ENCODE assay signal across 20 mouse cellular contexts in the genomic region with DNA sequence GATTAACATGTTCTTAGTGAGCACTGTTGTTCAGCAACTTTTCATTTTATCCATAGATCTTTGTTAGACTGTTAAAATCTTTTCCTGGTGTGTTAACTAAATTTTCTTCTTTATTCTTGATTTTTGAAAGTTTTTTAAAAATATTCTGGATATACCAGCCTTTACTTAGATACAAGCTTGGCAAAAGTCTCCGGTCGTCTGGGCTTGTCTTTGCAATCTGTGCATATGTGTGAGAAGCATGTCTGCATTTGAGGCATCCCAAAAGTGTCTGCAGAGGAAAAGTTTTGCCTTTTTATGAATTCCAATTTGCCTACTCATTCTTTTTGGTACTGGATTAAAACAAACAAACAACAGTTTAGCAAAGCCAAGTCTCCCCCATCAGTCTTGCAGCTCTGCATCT.
DNase-seq lines count a peak whose midpoint lies in the region; ATAC-seq lines count a peak whose summit lies in the region.
"Had no signal": no experiment of that assay in that cellular context is flagged by ENCODE, and none has a peak within 500 bp of the region (broad histone marks: within the 10 kb centered on the region; RNA-seq: fewer than 3 reads in every experiment).

No protein-coding gene starts in this region.

- H3K27me3 ChIP-seq in hindbrain, embryonic 12.5 days: no peaks in the 10 kb centered on the region
- no peaks in the 10 kb centered on the region for H3K27me3 ChIP-seq in hindbrain, embryonic 11.5 days (ENCODE audit: control insufficient read depth, insufficient read depth, low read length)
- no peaks in the 10 kb centered on the region for H3K27me3 ChIP-seq in midbrain, embryonic 14.5 days (ENCODE audit: control insufficient read depth, insufficient read depth, low read length)
- H3K27me3 ChIP-seq in midbrain, embryonic 16.5 days (ENCODE audit: control insufficient read depth, insufficient read depth, low read depth, low read length): no peaks in the 10 kb centered on the region
- no peaks in the 10 kb centered on the region for H3K27me3 ChIP-seq in forebrain, embryonic 14.5 days (replicated peaks; ENCODE audit: control insufficient read depth, insufficient read depth, low read length)
- H3K27me3 ChIP-seq: embryonic facial prominence, embryonic 13.5 days; heart, embryonic 15.5 days; intestine, embryonic 15.5 days had no signal

- no peak for DNase-seq in hindbrain, embryonic 11.5 days (ENCODE audit: low spot score)
- DNase-seq in midbrain, embryonic 14.5 days: no peak
- DNase-seq in forebrain, embryonic 14.5 days (ENCODE audit: low spot score): no peak
- DNase-seq in telencephalon, adult 2 months (ENCODE audit: low read depth, low spot score): peak; percentile 16
- no peak for DNase-seq in lung, postnatal 36 days
- no peak for DNase-seq in ovary, adult 18-20 months (ENCODE audit: low spot score)
- DNase-seq: adrenal gland, adult 2 months; adrenal gland, postnatal 36 days; cerebellum, adult 11-12 months; cerebellum, adult 9-10 months; cerebellum, postnatal 36 days; gastrocnemius, postnatal 10 days; heart, adult 2 months had no signal

- H3K9ac ChIP-seq in hindbrain, embryonic 12.5 days: no peak overlapping the region
- H3K9ac ChIP-seq in hindbrain, embryonic 11.5 days (ENCODE audit: low read depth, low read length): no peak overlapping the region
- no peak overlapping the region for H3K9ac ChIP-seq in midbrain, embryonic 14.5 days (replicated peaks; ENCODE audit: low read length)
- H3K9ac ChIP-seq in midbrain, embryonic 16.5 days (ENCODE audit: low read depth, low read length): no peak overlapping the region
- no peak overlapping the region for H3K9ac ChIP-seq in forebrain, embryonic 14.5 days (ENCODE audit: low read length)
- H3K9ac ChIP-seq: embryonic facial prominence, embryonic 13.5 days; heart, embryonic 15.5 days; intestine, embryonic 15.5 days had no signal

- H3K36me3 ChIP-seq in hindbrain, embryonic 12.5 days: peaks cover 21% of the 10 kb centered on the region
- no peaks in the 10 kb centered on the region for H3K36me3 ChIP-seq in hindbrain, embryonic 11.5 days (ENCODE audit: control insufficient read depth, insufficient read depth, low read length)
- H3K36me3 ChIP-seq in midbrain, embryonic 14.5 days (ENCODE audit: control insufficient read depth, insufficient read depth, low read length): peaks cover 24% of the 10 kb centered on the region
- H3K36me3 ChIP-seq in midbrain, embryonic 16.5 days (ENCODE audit: control insufficient read depth, insufficient read depth, low read length): peaks cover 11% of the 10 kb centered on the region; the same call in 1 of the 2 replicates
- H3K36me3 ChIP-seq in forebrain, embryonic 14.5 days (ENCODE audit: control insufficient read depth, insufficient read depth, low read length): peaks cover 14% of the 10 kb centered on the region

- no peak overlapping the region for H3K4me3 ChIP-seq in hindbrain, embryonic 12.5 days
- no peak overlapping the region for H3K4me3 ChIP-seq in hindbrain, embryonic 11.5 days (ENCODE audit: low read depth, low read length)
- no peak overlapping the region for H3K4me3 ChIP-seq in midbrain, embryonic 14.5 days (replicated peaks; ENCODE audit: low read depth, low read length)
- H3K4me3 ChIP-seq in midbrain, embryonic 16.5 days (ENCODE audit: low read depth, low read length): no peak overlapping the region
- H3K4me3 ChIP-seq in forebrain, embryonic 14.5 days (ENCODE audit: low read depth, low read length): no peak overlapping the region
- H3K4me3 ChIP-seq: embryonic facial prominence, embryonic 13.5 days; heart, adult 2 months; heart, embryonic 15.5 days; hindbrain, embryonic 10.5 days; intestine, embryonic 15.5 days had no signal

- 0 out of 2 replicates have a peak overlapping the region, but pooled peaks have one; percentile 13 for H3K27ac ChIP-seq in hindbrain, embryonic 12.5 days
- no peak overlapping the region for H3K27ac ChIP-seq in hindbrain, embryonic 11.5 days (ENCODE audit: low read depth, low read length)
- 0 out of 2 replicates have a peak overlapping the region, but pooled peaks have one; percentile 28 for H3K27ac ChIP-seq in midbrain, embryonic 14.5 days (replicated peaks; ENCODE audit: low read depth, low read length)
- no peak overlapping the region for H3K27ac ChIP-seq in midbrain, embryonic 16.5 days (ENCODE audit: low read length)
- H3K27ac ChIP-seq in forebrain, embryonic 14.5 days (ENCODE audit: low read depth, low read length): peak overlapping the region; percentile 56; the same call in 1 of the 2 replicates
- H3K27ac ChIP-seq: embryonic facial prominence, embryonic 13.5 days; heart, adult 2 months; heart, embryonic 15.5 days; hindbrain, embryonic 10.5 days; intestine, embryonic 15.5 days had no signal

- no peak overlapping the region for H3K4me2 ChIP-seq in hindbrain, embryonic 12.5 days (replicated peaks)
- H3K4me2 ChIP-seq in hindbrain, embryonic 11.5 days (replicated peaks; ENCODE audit: low read depth, low read length): no peak overlapping the region
- H3K4me2 ChIP-seq in midbrain, embryonic 14.5 days (ENCODE audit: low read length): no peak overlapping the region
- no peak overlapping the region for H3K4me2 ChIP-seq in midbrain, embryonic 16.5 days (ENCODE audit: low read length)
- H3K4me2 ChIP-seq in forebrain, embryonic 14.5 days (ENCODE audit: low read length): no peak overlapping the region
- H3K4me2 ChIP-seq: embryonic facial prominence, embryonic 13.5 days; heart, embryonic 11.5 days; heart, embryonic 15.5 days; intestine, embryonic 15.5 days had no signal

- WGBS in hindbrain, embryonic 12.5 days: 97% methylated on average over 2 of the region's 2 CpGs
- WGBS in hindbrain, embryonic 11.5 days: 94% methylated on average over 2 of the region's 2 CpGs
- WGBS in midbrain, embryonic 14.5 days: 92% methylated on average over 2 of the region's 2 CpGs
- WGBS in midbrain, embryonic 16.5 days: 96% methylated on average over 2 of the region's 2 CpGs
- WGBS in forebrain, embryonic 14.5 days: 82% methylated on average over 2 of the region's 2 CpGs

- ATAC-seq in hindbrain, embryonic 12.5 days (ENCODE audit: low FRiP score): no peak
- no peak for ATAC-seq in hindbrain, embryonic 11.5 days (ENCODE audit: low FRiP score)
- no peak for ATAC-seq in midbrain, embryonic 14.5 days (ENCODE audit: low FRiP score, low TSS enrichment)
- no peak for ATAC-seq in midbrain, embryonic 16.5 days
- ATAC-seq in forebrain, embryonic 14.5 days: no peak
- ATAC-seq: intestine, embryonic 15.5 days had no signal

- peaks cover 6% of the 10 kb centered on the region for H3K4me1 ChIP-seq in hindbrain, embryonic 12.5 days
- H3K4me1 ChIP-seq in hindbrain, embryonic 11.5 days (replicated peaks; ENCODE audit: control insufficient read depth, insufficient read depth, low read length): no peaks in the 10 kb centered on the region
- H3K4me1 ChIP-seq in midbrain, embryonic 14.5 days (ENCODE audit: control insufficient read depth, insufficient read depth, low read length): no peaks in the 10 kb centered on the region
- peaks cover 5% of the 10 kb centered on the region; the same call in 1 of the 2 replicates for H3K4me1 ChIP-seq in midbrain, embryonic 16.5 days (ENCODE audit: control insufficient read depth, insufficient read depth, low read length)
- peaks cover 8% of the 10 kb centered on the region; the same call in 1 of the 2 replicates for H3K4me1 ChIP-seq in forebrain, embryonic 14.5 days (ENCODE audit: control insufficient read depth, insufficient read depth, low read length)
- H3K4me1 ChIP-seq: heart, embryonic 15.5 days; intestine, embryonic 15.5 days had no signal

- H3K9me3 ChIP-seq in hindbrain, embryonic 12.5 days (replicated peaks): peaks cover 4% of the 10 kb centered on the region; the same call in 1 of the 2 replicates
- no peaks in the 10 kb centered on the region for H3K9me3 ChIP-seq in hindbrain, embryonic 11.5 days (ENCODE audit: control insufficient read depth, low read length)
- H3K9me3 ChIP-seq in midbrain, embryonic 14.5 days (ENCODE audit: control insufficient read depth, low read length): no peaks in the 10 kb centered on the region; the same call in 1 of the 2 replicates
- H3K9me3 ChIP-seq in midbrain, embryonic 16.5 days (replicated peaks; ENCODE audit: control insufficient read depth, low read length, poor library complexity, severe bottlenecking): no peaks in the 10 kb centered on the region
- peaks cover 6% of the 10 kb centered on the region; the same call in 1 of the 2 replicates for H3K9me3 ChIP-seq in forebrain, embryonic 14.5 days (replicated peaks; ENCODE audit: control insufficient read depth, low read length)
- H3K9me3 ChIP-seq: heart, embryonic 15.5 days; intestine, embryonic 15.5 days had no signal

Comparison
In these comparisons a context has a peak if more than half of its experiments do, and no peak if none do; other contexts are left out.
1. H3K27ac ChIP-seq: peak in hindbrain, embryonic 12.5 days (single experiment), midbrain, embryonic 14.5 days (single experiment) and forebrain, embryonic 14.5 days (single experiment); none in hindbrain, embryonic 11.5 days (single experiment) and midbrain, embryonic 16.5 days (single experiment).